Mouse (Mus musculus): ENCODE measurements around the gene Gm5416. TPM values are rescaled to one million over a fixed set of nuclear protein-coding genes. Genes with fewer than 3 reads are reported as not detected.
"Not testable (repeated sequence)": the region's sequence is repeated elsewhere in the genome, so short reads cannot be mapped to it uniquely, and the experiment has no call there.

The Gm5416 gene
- polyA plus RNA-seq (2014; fragmentation: Nextera tagmentation; extraction: Ambion mirVana) = not detected in 2 replicates

GRCm38 (mm10) chr16:36209967-36210453, at the start of gene Gm5416:
TSS of gene Gm5416 (plus strand) at chr16:36210403.
- Histone ChIP-seq H3K4me2 (ENCODE audit: low read depth, low read length) (no peak within 1 kb of the TSS), H3K9me3 (ENCODE audit: control insufficient read depth, low read length) (no peaks in the 10 kb centered on the region), H3K4me3 (ENCODE audit: low read depth, low read length) (no peak within 1 kb of the TSS), H3K36me3 (ENCODE audit: control insufficient read depth, insufficient read depth, low read length) (no peaks in the 10 kb centered on the region), H3K4me1 (ENCODE audit: control insufficient read depth, insufficient read depth, low read length) (no peaks in the 10 kb centered on the region), H3K27me3 (ENCODE audit: control insufficient read depth, insufficient read depth, low read length) (no peaks in the 10 kb centered on the region), H3K9ac (replicated peaks; ENCODE audit: low read depth, low read length) (no peak within 1 kb of the TSS), H3K27ac (ENCODE audit: low read depth, low read length) (no peak within 1 kb of the TSS)
- 91% methylated on average over 2 of the region's 2 CpGs for WGBS
- no peak for ATAC-seq (ENCODE audit: low read depth)

GRCm38 (mm10) chr16:36167841-36168240, 42.4 kb upstream of the Gm5416 start:
- WGBS = 84% methylated on average over 9 of the region's 10 CpGs
- not testable (repeated sequence) for H3K4me2 ChIP-seq (ENCODE audit: low read depth, low read length); H3K4me3 ChIP-seq (ENCODE audit: low read depth, low read length); H3K9ac ChIP-seq (replicated peaks; ENCODE audit: low read depth, low read length); ATAC-seq (ENCODE audit: low read depth); H3K27ac ChIP-seq (ENCODE audit: low read depth, low read length); H3K36me3 ChIP-seq (ENCODE audit: control insufficient read depth, insufficient read depth, low read length); H3K9me3 ChIP-seq (ENCODE audit: control insufficient read depth, low read length); H3K4me1 ChIP-seq (ENCODE audit: control insufficient read depth, insufficient read depth, low read length); H3K27me3 ChIP-seq (ENCODE audit: control insufficient read depth, insufficient read depth, low read length)

- Histone ChIP-seq H3K4me3 (ENCODE audit: low read depth, low read length) (no peak overlapping the region), H3K9ac (replicated peaks; ENCODE audit: low read depth, low read length) (no peak overlapping the region), H3K27ac (ENCODE audit: low read depth, low read length) (no peak overlapping the region), H3K36me3 (ENCODE audit: control insufficient read depth, insufficient read depth, low read length) (no peaks in the 10 kb centered on the region), H3K9me3 (ENCODE audit: control insufficient read depth, low read length) (no peaks in the 10 kb centered on the region), H3K4me2 (ENCODE audit: low read depth, low read length) (no peak overlapping the region), H3K27me3 (ENCODE audit: control insufficient read depth, insufficient read depth, low read length) (no peaks in the 10 kb centered on the region), H3K4me1 (ENCODE audit: control insufficient read depth, insufficient read depth, low read length) (no peaks in the 10 kb centered on the region)
- ATAC-seq (ENCODE audit: low read depth) = no peak
These were observed 34.1 kb upstream of the Gm5416 start for GRCm38 (mm10) chr16:36176108-36176507.

- 92% methylated on average over 2 of the region's 2 CpGs for WGBS
- Histone ChIP-seq H3K36me3 (ENCODE audit: control insufficient read depth, insufficient read depth, low read length) (no peaks in the 10 kb centered on the region), H3K9me3 (ENCODE audit: control insufficient read depth, low read length) (no peaks in the 10 kb centered on the region), H3K27me3 (ENCODE audit: control insufficient read depth, insufficient read depth, low read length) (no peaks in the 10 kb centered on the region), H3K9ac (replicated peaks; ENCODE audit: low read depth, low read length) (no peak overlapping the region), H3K4me1 (ENCODE audit: control insufficient read depth, insufficient read depth, low read length) (no peaks in the 10 kb centered on the region), H3K27ac (ENCODE audit: low read depth, low read length) (no peak overlapping the region), H3K4me3 (ENCODE audit: low read depth, low read length) (no peak overlapping the region), H3K4me2 (ENCODE audit: low read depth, low read length) (no peak overlapping the region)
- no peak for ATAC-seq (ENCODE audit: low read depth)
These were observed 30.3 kb upstream of the Gm5416 start for GRCm38 (mm10) chr16:36179910-36180309.

GRCm38 (mm10) chr16:36183912-36184311, 26.3 kb upstream of the Gm5416 start, which contains the start of gene Gm5483:
TSS of gene Gm5483 (plus strand) at chr16:36184212.
- ATAC-seq (ENCODE audit: low read depth); H3K4me3 ChIP-seq (ENCODE audit: low read depth, low read length); H3K36me3 ChIP-seq (ENCODE audit: control insufficient read depth, insufficient read depth, low read length); H3K4me1 ChIP-seq (ENCODE audit: control insufficient read depth, insufficient read depth, low read length); H3K27me3 ChIP-seq (ENCODE audit: control insufficient read depth, insufficient read depth, low read length); H3K9me3 ChIP-seq (ENCODE audit: control insufficient read depth, low read length); H3K27ac ChIP-seq (ENCODE audit: low read depth, low read length); H3K4me2 ChIP-seq (ENCODE audit: low read depth, low read length); H3K9ac ChIP-seq (replicated peaks; ENCODE audit: low read depth, low read length): not testable (repeated sequence)
- WGBS = 84% methylated on average over 4 of the region's 4 CpGs

- no peak overlapping the region for H3K9ac ChIP-seq (replicated peaks; ENCODE audit: low read depth, low read length)
- H3K27me3 ChIP-seq (ENCODE audit: control insufficient read depth, insufficient read depth, low read length) = no peaks in the 10 kb centered on the region
- no peak overlapping the region for H3K4me2 ChIP-seq (ENCODE audit: low read depth, low read length)
- H3K4me3 ChIP-seq (ENCODE audit: low read depth, low read length) = no peak overlapping the region
- H3K36me3 ChIP-seq (ENCODE audit: control insufficient read depth, insufficient read depth, low read length) = no peaks in the 10 kb centered on the region
- H3K27ac ChIP-seq (ENCODE audit: low read depth, low read length) = no peak overlapping the region
- H3K4me1 ChIP-seq (ENCODE audit: control insufficient read depth, insufficient read depth, low read length) = no peaks in the 10 kb centered on the region
- WGBS = 54% methylated on average over 19 of the region's 19 CpGs
- no peaks in the 10 kb centered on the region for H3K9me3 ChIP-seq (ENCODE audit: control insufficient read depth, low read length)
- no peak for ATAC-seq (ENCODE audit: low read depth)
These were observed 11.0 kb upstream of the Gm5416 start for GRCm38 (mm10) chr16:36199226-36199625.

- H3K4me2 ChIP-seq (ENCODE audit: low read depth, low read length) = no peak overlapping the region
- 83% methylated on average over 5 of the region's 5 CpGs for WGBS
These were observed 6.4 kb upstream of the Gm5416 start for GRCm38 (mm10) chr16:36203846-36204245.

GRCm38 (mm10) chr16:36205684-36206083, 4.5 kb upstream of the Gm5416 start:
- not testable (repeated sequence) for H3K4me1 ChIP-seq (ENCODE audit: control insufficient read depth, insufficient read depth, low read length); H3K4me3 ChIP-seq (ENCODE audit: low read depth, low read length); H3K9ac ChIP-seq (replicated peaks; ENCODE audit: low read depth, low read length); H3K9me3 ChIP-seq (ENCODE audit: control insufficient read depth, low read length); H3K36me3 ChIP-seq (ENCODE audit: control insufficient read depth, insufficient read depth, low read length); H3K4me2 ChIP-seq (ENCODE audit: low read depth, low read length); H3K27me3 ChIP-seq (ENCODE audit: control insufficient read depth, insufficient read depth, low read length); H3K27ac ChIP-seq (ENCODE audit: low read depth, low read length); ATAC-seq (ENCODE audit: low read depth)
- WGBS = 36% methylated on average over 2 of the region's 2 CpGs

More at GRCm38 (mm10) chr16:36203846-36204245, 6.4 kb upstream of the Gm5416 start:
- no peak overlapping the region for H3K4me3 ChIP-seq (ENCODE audit: low read depth, low read length)
- H3K9me3 ChIP-seq (ENCODE audit: control insufficient read depth, low read length) = no peaks in the 10 kb centered on the region
- no peak overlapping the region for H3K9ac ChIP-seq (replicated peaks; ENCODE audit: low read depth, low read length)
- H3K4me1 ChIP-seq (ENCODE audit: control insufficient read depth, insufficient read depth, low read length) = no peaks in the 10 kb centered on the region
- H3K27ac ChIP-seq (ENCODE audit: low read depth, low read length) = no peak overlapping the region
- H3K36me3 ChIP-seq (ENCODE audit: control insufficient read depth, insufficient read depth, low read length) = no peaks in the 10 kb centered on the region
- H3K27me3 ChIP-seq (ENCODE audit: control insufficient read depth, insufficient read depth, low read length) = no peaks in the 10 kb centered on the region
- ATAC-seq (ENCODE audit: low read depth) = no peak

GRCm38 (mm10) chr16:36221168-36221567, 11.0 kb downstream of the Gm5416 start, which contains the start of gene 2010005H15Rik:
TSS of gene 2010005H15Rik (plus strand) at chr16:36221468.
- H3K4me3 ChIP-seq (ENCODE audit: low read depth, low read length); H3K4me2 ChIP-seq (ENCODE audit: low read depth, low read length); H3K27ac ChIP-seq (ENCODE audit: low read depth, low read length); ATAC-seq (ENCODE audit: low read depth); H3K27me3 ChIP-seq (ENCODE audit: control insufficient read depth, insufficient read depth, low read length); H3K36me3 ChIP-seq (ENCODE audit: control insufficient read depth, insufficient read depth, low read length); H3K4me1 ChIP-seq (ENCODE audit: control insufficient read depth, insufficient read depth, low read length); H3K9me3 ChIP-seq (ENCODE audit: control insufficient read depth, low read length); H3K9ac ChIP-seq (replicated peaks; ENCODE audit: low read depth, low read length): not testable (repeated sequence)
- WGBS = 93% methylated on average over 7 of the region's 7 CpGs

Data from neural tube, embryonic 14.5 days (tissue).